ENCODE assay signal across 12 mouse cellular contexts in the genomic region with DNA sequence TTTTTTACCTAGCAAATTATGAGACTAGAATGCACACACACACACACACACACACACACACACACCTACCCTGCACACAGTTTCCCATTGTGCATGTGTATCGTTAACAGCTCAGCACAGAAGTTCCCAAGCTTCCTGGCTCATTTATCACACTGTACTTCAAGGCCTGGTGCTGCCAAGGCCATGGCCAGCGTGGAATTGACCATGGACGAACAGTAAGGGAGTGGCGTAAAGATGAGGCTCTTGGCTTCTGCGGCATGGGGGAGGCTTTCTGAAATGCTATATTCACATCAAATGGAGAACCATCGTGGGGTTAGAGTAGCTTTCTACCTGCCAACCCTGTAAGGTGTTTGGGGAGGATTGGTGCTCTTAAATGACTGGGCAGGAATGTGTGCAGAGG.
"Had no signal": no experiment of that assay in that cellular context is flagged by ENCODE, and none has a peak within 500 bp of the region (broad histone marks: within the 10 kb centered on the region; RNA-seq: fewer than 3 reads in every experiment).

No protein-coding gene starts in this region.

- DNase-seq: liver, postnatal 0 days; lung, adult 2 months; lung, postnatal 14 days; lung, postnatal 36 days; retina, postnatal 1 day; right cerebral cortex, adult 18-20 months; right cerebral cortex, postnatal 25 days; right cerebral cortex, postnatal 4 days; spleen, adult 18-20 months; thymus, adult 18-20 months; thymus, postnatal 14 days; thymus, postnatal 36 days had no signal
